Mouse (Mus musculus) splenic B cell, adult 2 months (primary cell): ENCODE results near the gene Lamc3.
"Not testable (repeated sequence)": the region's sequence is repeated elsewhere in the genome, so short reads cannot be mapped to it uniquely, and the experiment has no call there.

ENCODE experiments used
- DNase-seq: peaks from one replicate; pipeline ENCODE4 v3.0.0-alpha.2; 2011; ENCODE audit warnings: low read depth, low spot score
- H3K27me3 ChIP-seq: 2 replicates; pipeline ENCODE4 v1.6.1; 2012; ENCODE audit warnings: mild to moderate bottlenecking, low read length, moderate library complexity, mixed read lengths; ENCODE audit not compliant: control insufficient read depth, poor library complexity, insufficient read depth, severe bottlenecking
- H3K36me3 ChIP-seq: 2 replicates; pipeline ENCODE4 v1.6.1; 2012; ENCODE audit warnings: mild to moderate bottlenecking, low read length, moderate library complexity, mixed read lengths; ENCODE audit not compliant: control insufficient read depth, poor library complexity, insufficient read depth, severe bottlenecking

Gene Lamc3

DNA sequence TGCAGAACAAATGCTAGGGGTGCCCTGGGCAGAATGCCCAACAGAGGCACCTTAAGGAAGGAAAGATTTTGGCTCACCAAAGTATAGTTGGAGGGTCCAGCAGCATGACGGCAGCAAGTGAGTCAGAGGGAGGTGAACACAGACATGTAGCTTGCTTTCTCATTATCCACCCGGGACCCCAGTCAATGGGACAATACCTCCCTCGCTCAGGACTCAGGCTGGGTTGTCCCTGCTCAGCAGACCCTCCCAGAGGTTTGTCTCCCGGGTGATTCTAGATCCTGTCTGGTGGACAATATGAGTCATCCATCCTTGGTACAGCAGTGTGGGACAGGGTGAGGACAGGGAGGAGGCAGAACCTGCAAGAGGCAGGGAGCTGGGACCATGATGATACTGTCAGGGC lies 13.8 kb downstream of the Lamc3 start:
- no peak for DNase-seq
- H3K27me3 ChIP-seq = no peaks in the 10 kb centered on the region
- H3K36me3 ChIP-seq = no peaks in the 10 kb centered on the region

DNA sequence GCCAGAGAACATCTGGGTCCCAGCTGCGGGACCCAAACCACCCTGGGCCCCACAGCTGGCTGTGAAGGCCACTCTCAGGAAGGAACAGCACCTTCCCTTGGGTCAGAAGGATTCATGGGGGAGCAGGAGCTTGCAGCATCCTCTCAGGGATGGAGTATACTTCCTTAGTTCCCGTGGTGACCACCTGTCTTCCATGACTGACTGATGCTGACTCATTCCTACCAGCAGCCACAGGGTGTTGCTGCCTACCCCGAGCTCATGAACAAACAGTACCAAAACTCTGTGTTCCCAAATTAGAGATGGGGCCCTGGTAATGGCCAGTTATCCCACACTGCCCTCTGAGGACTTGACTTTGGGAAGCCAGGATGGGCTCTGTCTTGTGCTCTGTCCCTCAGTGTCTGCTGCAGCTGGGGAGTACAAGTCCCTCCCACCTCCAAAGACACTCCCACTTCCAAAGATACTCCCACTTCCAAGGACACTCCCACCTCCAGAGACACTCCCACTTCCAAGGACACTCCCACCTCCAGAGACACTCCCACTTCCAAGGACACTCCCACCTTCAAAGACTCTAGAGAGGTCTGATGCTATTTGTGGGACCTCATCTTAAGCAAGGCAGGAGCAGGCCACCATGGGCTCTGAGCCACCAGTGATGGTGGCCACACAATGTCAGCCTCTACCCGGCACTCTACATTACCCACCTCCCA lies 14.7 kb downstream of the Lamc3 start:
- H3K27me3 ChIP-seq = no peaks in the 10 kb centered on the region
- DNase-seq = no peak
- H3K36me3 ChIP-seq = no peaks in the 10 kb centered on the region

- DNase-seq = no peak
- H3K36me3 ChIP-seq = no peaks in the 10 kb centered on the region
- H3K27me3 ChIP-seq = no peaks in the 10 kb centered on the region
These were observed 17.0 kb downstream of the Lamc3 start for GRCm38 (mm10) chr2:31904089-31904488.

GRCm38 (mm10) chr2:31904622-31905021 lies 17.5 kb downstream of the Lamc3 start:
- no peaks in the 10 kb centered on the region for H3K27me3 ChIP-seq
- no peaks in the 10 kb centered on the region for H3K36me3 ChIP-seq
- no peak for DNase-seq

DNA sequence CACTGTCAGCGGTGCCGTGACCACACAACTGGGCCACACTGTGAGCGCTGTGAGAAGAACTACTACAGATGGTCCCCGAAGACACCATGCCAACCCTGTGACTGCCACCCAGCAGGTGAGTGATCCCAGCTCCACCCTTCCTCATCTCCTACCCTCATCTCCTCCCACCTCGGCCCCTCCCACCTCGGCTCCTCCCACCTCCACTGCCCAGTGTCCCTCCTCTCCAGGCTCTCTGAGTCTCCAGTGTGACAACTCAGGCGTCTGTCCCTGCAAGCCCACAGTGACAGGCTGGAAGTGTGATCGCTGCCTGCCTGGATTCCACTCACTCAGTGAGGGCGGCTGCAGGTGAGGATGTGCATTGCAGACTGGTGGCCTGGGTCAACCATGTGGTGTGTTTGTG lies 18.6 kb downstream of the Lamc3 start:
- Histone ChIP-seq H3K36me3 (no peaks in the 10 kb centered on the region), H3K27me3 (no peaks in the 10 kb centered on the region)
- no peak for DNase-seq

DNA sequence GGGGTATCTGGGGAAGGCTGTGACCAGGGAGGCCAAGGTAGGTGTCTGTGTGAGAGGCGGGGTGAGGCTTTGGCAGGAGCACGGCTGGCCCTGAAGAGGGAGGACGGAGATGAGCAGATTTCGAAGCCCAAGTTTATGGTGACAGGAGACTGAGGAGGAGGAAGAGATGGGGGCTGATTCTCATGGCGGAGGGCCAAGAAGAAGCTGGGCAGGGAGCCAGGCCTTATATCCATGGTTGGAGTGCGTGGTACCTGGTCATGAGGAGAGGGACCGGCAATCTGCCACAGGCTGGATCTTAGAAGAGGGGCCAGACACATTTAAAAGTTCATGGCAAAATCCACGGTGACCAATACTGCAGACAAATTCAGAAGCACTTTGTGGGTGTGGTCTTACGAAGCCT lies 19.3 kb downstream of the Lamc3 start:
- H3K27me3 ChIP-seq = no peaks in the 10 kb centered on the region
- H3K36me3 ChIP-seq = no peaks in the 10 kb centered on the region
- no peak for DNase-seq

DNA sequence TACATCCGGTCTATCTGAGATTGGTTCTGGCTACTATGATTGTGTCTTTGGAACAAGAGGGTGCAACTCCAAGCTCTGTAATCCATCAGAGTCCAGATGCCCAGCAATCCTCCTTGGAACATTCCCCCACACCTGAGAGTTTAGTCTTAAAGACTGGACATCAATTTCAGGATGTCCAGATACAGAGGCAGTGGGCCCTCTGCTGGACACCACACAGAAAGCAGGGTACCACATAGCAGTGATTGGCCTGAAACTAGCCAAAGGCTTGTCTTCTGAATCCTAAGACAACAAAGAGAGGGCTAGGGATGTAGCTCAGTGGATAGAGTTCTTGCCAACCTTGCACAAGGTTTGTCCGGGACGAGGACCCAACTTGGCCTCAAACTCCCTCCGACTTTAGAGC lies 25.5 kb downstream of the Lamc3 start:
- Histone ChIP-seq H3K27me3 (no peaks in the 10 kb centered on the region), H3K36me3 (no peaks in the 10 kb centered on the region)
- DNase-seq = peak; percentile 18

GRCm38 (mm10) chr2:31914213-31914612 lies 27.1 kb downstream of the Lamc3 start:
- peak; percentile 29 for DNase-seq
- not testable (repeated sequence) for H3K27me3 ChIP-seq, H3K36me3 ChIP-seq

DNA sequence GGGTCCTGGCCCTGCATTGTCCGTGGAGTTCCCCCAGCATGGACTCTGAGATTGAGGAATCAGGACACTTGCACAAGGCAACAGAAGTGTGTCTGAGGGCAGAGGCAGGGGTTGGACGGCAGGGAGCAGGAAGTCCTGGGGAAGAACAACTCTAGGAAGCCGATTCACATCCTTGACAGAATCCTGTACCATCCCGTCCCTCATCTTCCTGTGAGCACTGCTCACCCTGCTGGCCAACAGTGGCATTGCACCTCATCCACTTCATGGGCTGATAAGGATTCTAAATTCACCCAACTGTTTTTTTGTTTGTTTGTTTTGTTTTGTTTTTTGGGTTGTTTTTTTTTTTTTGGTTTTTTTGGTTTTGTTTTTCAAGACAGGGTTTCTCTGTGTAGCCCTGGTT lies 28.0 kb downstream of the Lamc3 start:
- Histone ChIP-seq H3K27me3 (no peaks in the 10 kb centered on the region), H3K36me3 (no peaks in the 10 kb centered on the region)
- DNase-seq = peak; percentile 77

DNA sequence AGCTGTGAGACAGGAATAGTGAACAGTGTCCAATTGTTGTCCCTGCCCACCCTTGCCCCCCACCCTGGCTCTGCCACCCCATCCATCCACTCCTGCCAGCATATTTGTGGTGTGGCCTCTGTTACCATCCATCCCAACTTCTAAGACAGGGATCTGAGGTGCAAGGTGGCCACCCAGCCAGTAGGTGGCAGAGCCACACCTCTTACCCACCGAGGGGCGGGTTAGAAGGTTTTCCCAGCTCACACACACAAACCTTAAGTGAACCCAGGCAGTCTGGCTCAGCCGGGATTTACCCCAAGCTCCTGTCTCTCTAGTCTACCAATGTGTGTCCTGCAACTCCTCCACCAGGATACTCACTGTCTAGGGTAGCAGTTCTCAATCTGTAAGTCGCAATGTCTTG lies 30.5 kb downstream of the Lamc3 start:
- DNase-seq = peak; percentile 43
- H3K27me3 ChIP-seq = no peaks in the 10 kb centered on the region
- no peaks in the 10 kb centered on the region for H3K36me3 ChIP-seq

- DNase-seq = no peak
- no peaks in the 10 kb centered on the region for H3K36me3 ChIP-seq
- H3K27me3 ChIP-seq = no peaks in the 10 kb centered on the region
These were observed 36.6 kb downstream of the Lamc3 start for GRCm38 (mm10) chr2:31923645-31924044.

GRCm38 (mm10) chr2:31924811-31925210 lies 37.7 kb downstream of the Lamc3 start:
- H3K36me3 ChIP-seq = no peaks in the 10 kb centered on the region
- no peaks in the 10 kb centered on the region for H3K27me3 ChIP-seq
- no peak for DNase-seq

GRCm38 (mm10) chr2:31925936-31926335 lies 38.8 kb downstream of the Lamc3 start:
- DNase-seq = no peak
- Histone ChIP-seq H3K36me3 (no peaks in the 10 kb centered on the region), H3K27me3 (no peaks in the 10 kb centered on the region)

DNA sequence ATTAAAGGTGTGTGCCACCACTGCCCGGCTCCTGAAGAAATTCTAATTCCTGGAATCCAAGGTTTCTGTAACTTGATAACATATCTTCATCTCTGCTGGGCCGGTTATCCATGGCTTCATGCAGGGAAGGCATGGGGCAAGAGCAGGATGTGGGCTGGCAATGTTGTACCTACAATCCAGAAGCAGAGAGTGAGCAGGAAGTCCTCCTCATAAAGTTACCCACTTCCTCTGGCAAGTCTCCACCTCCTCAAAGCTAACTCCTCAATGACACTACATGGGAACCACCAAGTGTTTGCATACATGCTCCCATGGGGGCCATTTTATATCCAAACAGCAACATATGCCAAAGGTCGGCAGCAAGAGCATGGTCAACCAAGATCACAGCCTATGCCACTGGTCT lies 42.6 kb downstream of the Lamc3 start:
- H3K27me3 ChIP-seq = no peaks in the 10 kb centered on the region
- DNase-seq = no peak
- no peaks in the 10 kb centered on the region for H3K36me3 ChIP-seq

- Histone ChIP-seq H3K36me3 (no peaks in the 10 kb centered on the region), H3K27me3 (no peaks in the 10 kb centered on the region)
- no peak for DNase-seq
These were observed 47.5 kb downstream of the Lamc3 start for GRCm38 (mm10) chr2:31934551-31934950.

- Histone ChIP-seq H3K27me3 (no peaks in the 10 kb centered on the region), H3K36me3 (no peaks in the 10 kb centered on the region)
- no peak for DNase-seq
These were observed 48.0 kb downstream of the Lamc3 start for GRCm38 (mm10) chr2:31935054-31935453.
